Mouse (Mus musculus): ENCODE measurements around the gene Olfr287. TPM values are rescaled to one million over a fixed set of nuclear protein-coding genes. Genes with fewer than 3 reads are reported as not detected.

Olfr287 gene
- polyA plus RNA-seq, 1 experiment from 2014 or later: 0.21 TPM

DNA sequence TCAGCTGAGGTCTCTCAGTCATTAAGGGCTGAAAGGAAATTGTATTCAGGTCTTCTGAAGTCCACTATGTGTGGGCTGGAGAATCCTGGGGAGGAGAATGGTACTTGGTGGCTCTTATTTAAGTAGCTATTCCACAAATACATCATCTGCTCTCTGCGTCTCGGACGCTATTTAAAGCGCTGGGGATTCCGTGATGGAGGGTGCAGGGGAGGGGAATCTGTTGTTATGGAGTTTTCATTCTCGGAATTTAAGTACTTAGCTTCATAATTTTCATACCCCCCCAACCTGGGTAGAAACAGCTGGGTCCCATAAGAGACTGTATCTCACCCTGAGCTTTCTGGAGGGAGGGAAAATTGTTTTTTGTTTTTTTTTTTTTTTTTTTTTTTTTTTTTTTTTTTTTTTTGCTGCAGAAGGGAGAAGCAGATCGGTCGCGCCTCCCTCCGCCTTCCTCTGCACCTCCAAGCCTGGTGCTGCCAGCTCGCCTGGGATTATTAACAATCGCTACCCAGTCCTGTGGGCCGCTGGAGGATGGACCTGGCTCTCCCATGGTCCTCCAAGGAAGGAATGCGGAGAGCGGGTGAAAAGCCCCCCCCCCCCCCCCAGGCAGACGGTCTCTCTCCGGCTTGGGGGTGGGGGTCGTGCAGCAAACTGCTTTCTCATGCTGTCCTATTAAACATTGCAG, 53.8 kb downstream of the Olfr287 start, which contains the start of gene Ccdc184:
Ccdc184 (plus strand) TSS at position 196 of the 682 bp plus-strand sequence.
- WGBS: under 1% methylated on average over 18 of the region's 18 CpGs
- peak within 1 kb of the TSS; percentile 95 for H3K27ac ChIP-seq (replicated peaks)
- peaks cover 44% of the 10 kb centered on the region for H3K4me1 ChIP-seq (replicated peaks)
- H3K9ac ChIP-seq: peak within 1 kb of the TSS; percentile 68
- H3K4me3 ChIP-seq: peak within 1 kb of the TSS; percentile 58
- peak within 1 kb of the TSS; percentile 82 for H3K4me2 ChIP-seq
- peak; percentile 83 for ATAC-seq (ENCODE audit: low FRiP score, low read depth)
- H3K27me3 ChIP-seq: no peaks in the 10 kb centered on the region; the same call in 1 of the 2 replicates
- no peaks in the 10 kb centered on the region for H3K9me3 ChIP-seq
- no peaks in the 10 kb centered on the region for H3K36me3 ChIP-seq

DNA sequence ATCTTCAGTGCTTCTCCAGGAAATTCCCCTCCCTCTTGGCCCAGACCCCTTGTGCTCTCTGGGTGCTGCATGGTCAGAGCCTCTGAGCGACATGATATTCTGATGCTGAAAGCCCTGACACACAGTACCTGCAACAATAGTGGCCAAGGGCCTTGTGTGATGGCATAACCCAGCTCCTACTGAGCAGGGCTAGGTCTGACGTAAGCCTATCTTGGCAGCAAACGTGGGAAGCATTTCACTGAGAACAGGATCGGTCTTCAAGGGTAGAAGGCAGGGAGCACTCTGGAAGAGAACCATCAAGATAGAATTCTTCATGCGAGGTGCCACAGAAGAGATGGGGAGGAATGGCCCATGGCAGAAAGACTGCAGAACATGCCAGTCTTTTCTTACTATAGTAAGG, 55.3 kb downstream of the Olfr287 start, which contains the start of gene Asb8:
Asb8 (minus strand) TSS at position 101 of the 400 bp plus-strand sequence.
- no peak for ATAC-seq (ENCODE audit: low FRiP score, low read depth)
- Histone ChIP-seq H3K4me1 (replicated peaks) (peaks cover 29% of the 10 kb centered on the region), H3K36me3 (no peaks in the 10 kb centered on the region), H3K4me2 (0 out of 2 replicates have a peak within 1 kb of the TSS, but pooled peaks have one; percentile 82), H3K27me3 (no peaks in the 10 kb centered on the region; the same call in 1 of the 2 replicates), H3K4me3 (no peak within 1 kb of the TSS), H3K9ac (no peak within 1 kb of the TSS), H3K9me3 (no peaks in the 10 kb centered on the region), H3K27ac (replicated peaks) (no peak within 1 kb of the TSS)
- 86% methylated on average over 5 of the region's 5 CpGs for WGBS

DNA sequence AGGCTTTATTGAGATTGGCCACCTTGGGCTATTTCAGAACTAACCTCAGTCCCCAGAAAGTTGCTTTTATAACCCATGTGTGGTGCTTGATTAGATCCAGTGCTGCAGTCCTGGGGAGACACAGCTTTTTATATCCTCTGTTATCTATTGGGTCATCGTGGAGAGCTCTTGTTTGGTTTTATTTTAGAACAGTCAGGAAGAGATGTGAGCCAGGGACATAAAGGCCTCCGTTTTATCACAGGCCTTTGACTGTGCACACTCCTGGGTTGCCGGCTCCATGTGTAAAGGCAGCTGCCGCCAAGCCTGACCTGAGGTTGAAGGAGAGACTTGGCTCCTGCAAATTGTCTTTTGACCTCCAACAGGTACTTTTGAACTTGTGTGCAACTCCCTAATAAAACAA, 58.3 kb downstream of the Olfr287 start:
- Histone ChIP-seq H3K4me1 (replicated peaks) (peaks cover 6% of the 10 kb centered on the region), H3K4me3 (no peak overlapping the region), H3K9me3 (no peaks in the 10 kb centered on the region), H3K27ac (replicated peaks) (no peak overlapping the region), H3K9ac (no peak overlapping the region), H3K36me3 (no peaks in the 10 kb centered on the region), H3K4me2 (no peak overlapping the region), H3K27me3 (no peaks in the 10 kb centered on the region; the same call in 1 of the 2 replicates)
- WGBS: 77% methylated on average over 4 of the region's 4 CpGs
- no peak for ATAC-seq (ENCODE audit: low FRiP score, low read depth)

DNA sequence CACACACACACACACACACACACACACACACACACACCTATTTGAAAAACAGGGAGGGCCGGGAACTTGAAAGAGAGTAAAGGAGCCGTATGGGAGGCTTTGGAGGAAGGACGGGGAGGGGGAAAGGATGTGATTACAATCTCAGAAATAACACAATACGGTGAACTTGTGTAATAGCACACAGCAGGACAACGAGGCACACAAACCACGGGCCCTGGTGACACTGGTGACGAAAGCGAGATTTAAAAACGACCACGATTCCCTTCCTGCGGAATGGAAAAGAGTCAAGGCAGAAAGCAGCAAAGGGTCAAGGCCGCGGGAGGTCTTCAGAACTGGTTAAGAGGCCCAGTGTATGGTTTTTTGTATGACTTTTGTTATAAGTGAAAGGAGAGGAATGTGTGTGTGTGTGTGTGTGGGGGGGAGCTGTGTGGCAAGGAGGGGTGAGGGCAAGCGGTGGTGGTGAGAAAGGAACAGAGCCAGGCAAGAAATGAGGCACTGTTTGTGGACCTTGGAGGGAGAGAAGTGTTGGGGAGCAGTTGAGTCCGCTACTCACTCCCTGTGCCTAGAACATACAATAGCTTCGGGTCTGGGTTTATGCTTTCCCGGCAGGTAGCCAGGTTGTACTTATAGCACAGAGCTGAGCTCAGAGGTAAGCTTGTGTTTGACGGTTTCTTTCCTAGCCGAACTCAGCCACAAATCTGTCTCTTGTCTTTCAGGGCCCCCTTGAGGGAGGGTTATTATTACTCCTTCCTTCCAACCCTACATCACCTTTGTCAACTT, 59.6 kb downstream of the Olfr287 start:
- Histone ChIP-seq H3K4me2 (no peak overlapping the region), H3K4me1 (replicated peaks) (no peaks in the 10 kb centered on the region), H3K27me3 (no peaks in the 10 kb centered on the region; the same call in 1 of the 2 replicates), H3K9me3 (no peaks in the 10 kb centered on the region), H3K27ac (replicated peaks) (no peak overlapping the region), H3K36me3 (no peaks in the 10 kb centered on the region), H3K9ac (no peak overlapping the region), H3K4me3 (no peak overlapping the region)
- no peak for ATAC-seq (ENCODE audit: low FRiP score, low read depth)
- 53% methylated on average over 19 of the region's 19 CpGs for WGBS

DNA sequence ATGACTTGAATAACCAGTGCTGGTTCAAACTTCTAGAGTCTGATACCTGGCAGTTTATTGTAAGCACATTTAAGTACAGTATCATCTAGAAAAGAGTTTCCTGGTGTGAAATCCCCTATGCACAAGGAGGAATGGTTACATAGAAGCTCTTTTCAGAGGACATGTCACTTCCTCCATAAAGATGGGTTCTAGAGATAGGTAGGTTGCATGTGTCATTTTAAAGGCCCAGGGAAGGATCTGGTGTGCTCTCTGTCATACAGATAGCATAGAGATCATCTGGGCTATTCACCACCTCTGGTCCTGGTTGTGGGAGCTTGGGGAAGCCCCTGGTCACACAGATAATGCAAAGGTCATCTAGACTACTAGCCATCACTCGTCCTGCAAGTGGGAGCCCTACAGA, 63.6 kb downstream of the Olfr287 start:
- Histone ChIP-seq H3K9ac (no peak overlapping the region), H3K9me3 (no peaks in the 10 kb centered on the region), H3K4me1 (replicated peaks) (no peaks in the 10 kb centered on the region), H3K36me3 (no peaks in the 10 kb centered on the region), H3K27ac (replicated peaks) (no peak overlapping the region), H3K27me3 (no peaks in the 10 kb centered on the region), H3K4me2 (no peak overlapping the region), H3K4me3 (no peak overlapping the region)
- no peak for ATAC-seq (ENCODE audit: low FRiP score, low read depth)
- WGBS: 74% methylated on average over 1 of the region's 1 CpGs

Other genes with a start within 250 kb of the Olfr287 start
- 26.1 and 33.9 TPM in 2 replicates for gene Col2a1, start 216.4 kb downstream of the Olfr287 start, polyA plus RNA-seq (2015; fragmentation: Nextera tagmentation; extraction: Ambion mirVana)
- 87.6 and 90.0 TPM in 2 replicates for gene Pfkm, start 128.5 kb downstream of the Olfr287 start, polyA plus RNA-seq (2015; fragmentation: Nextera tagmentation; extraction: Ambion mirVana)
- 19.3 and 21.3 TPM in 2 replicates for gene Senp1, start 127.3 kb downstream of the Olfr287 start, polyA plus RNA-seq (2015; fragmentation: Nextera tagmentation; extraction: Ambion mirVana)
- gene Asb8, start 55.4 kb downstream of the Olfr287 start, polyA plus RNA-seq (2015; fragmentation: Nextera tagmentation; extraction: Ambion mirVana): 58.4 and 60.7 TPM in 2 replicates
- gene Ccdc184, start 53.9 kb downstream of the Olfr287 start, polyA plus RNA-seq (2015; fragmentation: Nextera tagmentation; extraction: Ambion mirVana): 103 and 113 TPM in 2 replicates
- not detected in 2 replicates for gene Olfr288, start 25.5 kb downstream of the Olfr287 start, polyA plus RNA-seq (2015; fragmentation: Nextera tagmentation; extraction: Ambion mirVana)
- not detected in 2 replicates for gene Gm44579, start 79 bp downstream of the Olfr287 start, polyA plus RNA-seq (2015; fragmentation: Nextera tagmentation; extraction: Ambion mirVana)
- not detected in 2 replicates for gene Olfr286, start 13.4 kb upstream of the Olfr287 start, polyA plus RNA-seq (2015; fragmentation: Nextera tagmentation; extraction: Ambion mirVana)
- gene H1fnt, start 36.2 kb upstream of the Olfr287 start, polyA plus RNA-seq (2015; fragmentation: Nextera tagmentation; extraction: Ambion mirVana): not detected in 2 replicates
- 10.9 and 11.7 TPM in 2 replicates for gene Zfp641, start 75.1 kb upstream of the Olfr287 start, polyA plus RNA-seq (2015; fragmentation: Nextera tagmentation; extraction: Ambion mirVana)
- not detected in 2 replicates for gene Olfr285, start 96.3 kb upstream of the Olfr287 start, polyA plus RNA-seq (2015; fragmentation: Nextera tagmentation; extraction: Ambion mirVana)
- not detected in 2 replicates for gene Olfr284, start 119.9 kb upstream of the Olfr287 start, polyA plus RNA-seq (2015; fragmentation: Nextera tagmentation; extraction: Ambion mirVana)
- not detected in 2 replicates for gene Olfr283, start 159.9 kb upstream of the Olfr287 start, polyA plus RNA-seq (2015; fragmentation: Nextera tagmentation; extraction: Ambion mirVana)
- not detected in 2 replicates for gene Olfr282, start 210.2 kb upstream of the Olfr287 start, polyA plus RNA-seq (2015; fragmentation: Nextera tagmentation; extraction: Ambion mirVana)
- gene Olfr281, start 231.5 kb upstream of the Olfr287 start, polyA plus RNA-seq (2015; fragmentation: Nextera tagmentation; extraction: Ambion mirVana): not detected in 2 replicates
- not detected in 2 replicates for gene OR5BS1P, start 248.8 kb upstream of the Olfr287 start, polyA plus RNA-seq (2015; fragmentation: Nextera tagmentation; extraction: Ambion mirVana)